Mouse (Mus musculus) bone marrow macrophage, adult 2 months (primary cell): ENCODE measurements around the gene Rptn.

Experiments used
- CTCF ChIP-seq: IDR thresholded peaks from 2 replicates; pipeline ENCODE4 v1.5.1; 2012; ENCODE audit warnings: low read depth, mild to moderate bottlenecking, low read length, moderate library complexity
- POLR2A ChIP-seq: IDR thresholded peaks from 2 replicates; pipeline ENCODE4 v1.6.1; 2012; ENCODE audit warnings: mild to moderate bottlenecking, low read depth, low read length, borderline replicate concordance

DNA sequence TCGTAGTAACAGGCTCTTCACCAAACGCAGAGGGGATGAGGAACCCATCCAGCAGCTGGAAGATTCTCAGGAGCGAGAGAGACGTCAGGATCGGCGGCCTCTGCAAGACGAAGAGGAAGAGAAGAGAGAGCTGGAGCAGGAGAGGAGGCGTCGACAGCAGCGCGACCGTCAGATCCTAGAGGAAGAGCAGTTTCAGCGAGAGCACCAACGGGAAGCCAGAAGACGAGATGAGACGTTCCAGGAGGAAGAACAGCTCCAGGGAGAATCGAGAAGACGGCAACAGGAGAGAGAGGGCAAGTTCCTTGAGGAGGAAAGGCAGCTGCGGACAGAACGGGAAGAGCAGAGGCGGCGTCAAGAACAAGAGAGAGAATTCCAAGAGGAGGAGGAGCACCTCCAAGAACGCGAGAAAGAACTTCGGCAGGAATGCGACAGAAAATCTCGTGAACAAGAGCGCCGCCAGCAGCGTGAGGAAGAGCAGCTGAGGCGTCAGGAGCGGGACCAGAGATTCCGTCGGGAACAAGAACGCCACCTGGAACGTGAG, 51.7 kb downstream of the Rptn start:
- TF ChIP-seq CTCF, result no peak
- TF ChIP-seq POLR2A, result no peak
